Mouse (Mus musculus): Measurements from ENCODE around the gene Ccdc162. TPM values are rescaled to one million over a fixed set of nuclear protein-coding genes. Genes with fewer than 3 reads are reported as not detected.
A peak's percentile ranks its signal among the peaks of the same experiment; 100 is the strongest.

Gene Ccdc162
- 0.36 and 0.40 TPM in 2 replicates for polyA plus RNA-seq (2015; fragmentation: Nextera tagmentation; extraction: Ambion mirVana)

GRCm38 (mm10) chr10:41716029-41716897 is at the start of gene Ccdc162:
Ccdc162 (minus strand) TSS chr10:41716634.
- H3K36me3 ChIP-seq (ENCODE audit: insufficient read depth, low read length), result 0 out of 2 replicates have a peak, but pooled peaks cover 2% of the 10 kb centered on the region
- no peak within 1 kb of the TSS for H3K27ac ChIP-seq (ENCODE audit: low read length)
- H3K4me2 ChIP-seq (replicated peaks; ENCODE audit: low read depth, low read length), result peak within 1 kb of the TSS; percentile 37
- H3K4me3 ChIP-seq (ENCODE audit: low read length), result peak within 1 kb of the TSS; percentile 15; the same call in 1 of the 2 replicates
- no peak within 1 kb of the TSS for H3K9ac ChIP-seq (replicated peaks; ENCODE audit: low read length)
- no peaks in the 10 kb centered on the region for H3K9me3 ChIP-seq (ENCODE audit: low read length)
- 56% methylated on average over 15 of the region's 15 CpGs for WGBS
- peaks cover 15% of the 10 kb centered on the region; the same call in 1 of the 2 replicates for H3K4me1 ChIP-seq (ENCODE audit: insufficient read depth, low read length)
- no peak for ATAC-seq (ENCODE audit: low FRiP score, low TSS enrichment)
- H3K27me3 ChIP-seq (ENCODE audit: insufficient read depth, low read length), result no peaks in the 10 kb centered on the region

GRCm38 (mm10) chr10:41765586-41765985 is 49.2 kb upstream of the Ccdc162 start:
- H3K9me3 ChIP-seq (ENCODE audit: low read length), result no peaks in the 10 kb centered on the region
- 89% methylated on average over 4 of the region's 4 CpGs for WGBS
- H3K27ac ChIP-seq (ENCODE audit: low read length), result no peak overlapping the region
- no peaks in the 10 kb centered on the region for H3K27me3 ChIP-seq (ENCODE audit: insufficient read depth, low read length)
- ATAC-seq (ENCODE audit: low FRiP score, low TSS enrichment), result no peak
- H3K9ac ChIP-seq (replicated peaks; ENCODE audit: low read length), result no peak overlapping the region
- no peak overlapping the region for H3K4me3 ChIP-seq (ENCODE audit: low read length)
- no peaks in the 10 kb centered on the region for H3K36me3 ChIP-seq (ENCODE audit: insufficient read depth, low read length)
- no peak overlapping the region for H3K4me2 ChIP-seq (replicated peaks; ENCODE audit: low read depth, low read length)
- no peaks in the 10 kb centered on the region for H3K4me1 ChIP-seq (ENCODE audit: insufficient read depth, low read length)

GRCm38 (mm10) chr10:41763741-41764385 is 47.4 kb upstream of the Ccdc162 start:
- no peaks in the 10 kb centered on the region for H3K27me3 ChIP-seq (ENCODE audit: insufficient read depth, low read length)
- no peak for ATAC-seq (ENCODE audit: low FRiP score, low TSS enrichment)
- WGBS, result 78% methylated on average over 3 of the region's 3 CpGs
- H3K9me3 ChIP-seq (ENCODE audit: low read length), result no peaks in the 10 kb centered on the region
- no peak overlapping the region for H3K4me3 ChIP-seq (ENCODE audit: low read length)
- no peak overlapping the region for H3K9ac ChIP-seq (replicated peaks; ENCODE audit: low read length)
- H3K4me2 ChIP-seq (replicated peaks; ENCODE audit: low read depth, low read length), result no peak overlapping the region
- H3K27ac ChIP-seq (ENCODE audit: low read length), result no peak overlapping the region
- no peaks in the 10 kb centered on the region for H3K36me3 ChIP-seq (ENCODE audit: insufficient read depth, low read length)
- H3K4me1 ChIP-seq (ENCODE audit: insufficient read depth, low read length), result no peaks in the 10 kb centered on the region

GRCm38 (mm10) chr10:41760866-41761265 is 44.4 kb upstream of the Ccdc162 start:
- Histone ChIP-seq H3K27ac (ENCODE audit: low read length) (no peak overlapping the region), H3K4me1 (ENCODE audit: insufficient read depth, low read length) (no peaks in the 10 kb centered on the region), H3K27me3 (ENCODE audit: insufficient read depth, low read length) (no peaks in the 10 kb centered on the region), H3K4me3 (ENCODE audit: low read length) (no peak overlapping the region), H3K4me2 (replicated peaks; ENCODE audit: low read depth, low read length) (no peak overlapping the region), H3K9ac (replicated peaks; ENCODE audit: low read length) (no peak overlapping the region), H3K9me3 (ENCODE audit: low read length) (no peaks in the 10 kb centered on the region), H3K36me3 (ENCODE audit: insufficient read depth, low read length) (no peaks in the 10 kb centered on the region)
- 74% methylated on average over 3 of the region's 3 CpGs for WGBS
- ATAC-seq (ENCODE audit: low FRiP score, low TSS enrichment), result no peak

- H3K9me3 ChIP-seq (ENCODE audit: low read length), result no peaks in the 10 kb centered on the region
- H3K27ac ChIP-seq (ENCODE audit: low read length), result no peak overlapping the region
- no peaks in the 10 kb centered on the region for H3K36me3 ChIP-seq (ENCODE audit: insufficient read depth, low read length)
- no peak overlapping the region for H3K9ac ChIP-seq (replicated peaks; ENCODE audit: low read length)
- ATAC-seq (ENCODE audit: low FRiP score, low TSS enrichment), result no peak
- H3K4me3 ChIP-seq (ENCODE audit: low read length), result no peak overlapping the region
- no peaks in the 10 kb centered on the region for H3K4me1 ChIP-seq (ENCODE audit: insufficient read depth, low read length)
- H3K4me2 ChIP-seq (replicated peaks; ENCODE audit: low read depth, low read length), result no peak overlapping the region
- no peaks in the 10 kb centered on the region for H3K27me3 ChIP-seq (ENCODE audit: insufficient read depth, low read length)
Measured at GRCm38 (mm10) chr10:41758041-41758440, 41.6 kb upstream of the Ccdc162 start.

GRCm38 (mm10) chr10:41757226-41757625 is 40.8 kb upstream of the Ccdc162 start:
- 93% methylated on average over 5 of the region's 5 CpGs for WGBS
- ATAC-seq (ENCODE audit: low FRiP score, low TSS enrichment), result no peak
- no peak overlapping the region for H3K4me3 ChIP-seq (ENCODE audit: low read length)

GRCm38 (mm10) chr10:41751867-41752480 is 35.5 kb upstream of the Ccdc162 start:
- Histone ChIP-seq H3K9me3 (ENCODE audit: low read length) (no peaks in the 10 kb centered on the region), H3K27me3 (ENCODE audit: insufficient read depth, low read length) (no peaks in the 10 kb centered on the region), H3K4me2 (replicated peaks; ENCODE audit: low read depth, low read length) (no peak overlapping the region), H3K27ac (ENCODE audit: low read length) (no peak overlapping the region), H3K36me3 (ENCODE audit: insufficient read depth, low read length) (no peaks in the 10 kb centered on the region), H3K9ac (replicated peaks; ENCODE audit: low read length) (no peak overlapping the region), H3K4me1 (ENCODE audit: insufficient read depth, low read length) (no peaks in the 10 kb centered on the region), H3K4me3 (ENCODE audit: low read length) (no peak overlapping the region)
- ATAC-seq (ENCODE audit: low FRiP score, low TSS enrichment), result no peak
- 78% methylated on average over 14 of the region's 14 CpGs for WGBS

More at GRCm38 (mm10) chr10:41757226-41757625, 40.8 kb upstream of the Ccdc162 start:
- H3K27ac ChIP-seq (ENCODE audit: low read length), result no peak overlapping the region
- H3K9ac ChIP-seq (replicated peaks; ENCODE audit: low read length), result no peak overlapping the region
- no peaks in the 10 kb centered on the region for H3K36me3 ChIP-seq (ENCODE audit: insufficient read depth, low read length)
- H3K9me3 ChIP-seq (ENCODE audit: low read length), result no peaks in the 10 kb centered on the region
- H3K4me2 ChIP-seq (replicated peaks; ENCODE audit: low read depth, low read length), result no peak overlapping the region
- H3K27me3 ChIP-seq (ENCODE audit: insufficient read depth, low read length), result no peaks in the 10 kb centered on the region
- no peaks in the 10 kb centered on the region for H3K4me1 ChIP-seq (ENCODE audit: insufficient read depth, low read length)

GRCm38 (mm10) chr10:41749306-41749705 is 32.9 kb upstream of the Ccdc162 start:
- Histone ChIP-seq H3K9me3 (ENCODE audit: low read length) (no peaks in the 10 kb centered on the region), H3K4me3 (ENCODE audit: low read length) (no peak overlapping the region), H3K4me2 (replicated peaks; ENCODE audit: low read depth, low read length) (no peak overlapping the region), H3K27me3 (ENCODE audit: insufficient read depth, low read length) (no peaks in the 10 kb centered on the region), H3K27ac (ENCODE audit: low read length) (no peak overlapping the region), H3K9ac (replicated peaks; ENCODE audit: low read length) (no peak overlapping the region), H3K36me3 (ENCODE audit: insufficient read depth, low read length) (no peaks in the 10 kb centered on the region), H3K4me1 (ENCODE audit: insufficient read depth, low read length) (no peaks in the 10 kb centered on the region)
- ATAC-seq (ENCODE audit: low FRiP score, low TSS enrichment), result no peak
- WGBS, result 81% methylated on average over 3 of the region's 3 CpGs

- 0 out of 2 replicates have a peak, but pooled peaks cover 3% of the 10 kb centered on the region for H3K36me3 ChIP-seq (ENCODE audit: insufficient read depth, low read length)
- no peak overlapping the region for H3K4me3 ChIP-seq (ENCODE audit: low read length)
- H3K4me1 ChIP-seq (ENCODE audit: insufficient read depth, low read length), result no peaks in the 10 kb centered on the region
- no peaks in the 10 kb centered on the region for H3K27me3 ChIP-seq (ENCODE audit: insufficient read depth, low read length)
- no peak for ATAC-seq (ENCODE audit: low FRiP score, low TSS enrichment)
- 93% methylated on average over 5 of the region's 5 CpGs for WGBS
- H3K9ac ChIP-seq (replicated peaks; ENCODE audit: low read length), result no peak overlapping the region
- no peaks in the 10 kb centered on the region for H3K9me3 ChIP-seq (ENCODE audit: low read length)
- no peak overlapping the region for H3K27ac ChIP-seq (ENCODE audit: low read length)
- H3K4me2 ChIP-seq (replicated peaks; ENCODE audit: low read depth, low read length), result no peak overlapping the region
Measured at GRCm38 (mm10) chr10:41746554-41746953, 30.1 kb upstream of the Ccdc162 start.
